Mouse (Mus musculus): Measurements from ENCODE around the gene Sh3rf3.

DNA sequence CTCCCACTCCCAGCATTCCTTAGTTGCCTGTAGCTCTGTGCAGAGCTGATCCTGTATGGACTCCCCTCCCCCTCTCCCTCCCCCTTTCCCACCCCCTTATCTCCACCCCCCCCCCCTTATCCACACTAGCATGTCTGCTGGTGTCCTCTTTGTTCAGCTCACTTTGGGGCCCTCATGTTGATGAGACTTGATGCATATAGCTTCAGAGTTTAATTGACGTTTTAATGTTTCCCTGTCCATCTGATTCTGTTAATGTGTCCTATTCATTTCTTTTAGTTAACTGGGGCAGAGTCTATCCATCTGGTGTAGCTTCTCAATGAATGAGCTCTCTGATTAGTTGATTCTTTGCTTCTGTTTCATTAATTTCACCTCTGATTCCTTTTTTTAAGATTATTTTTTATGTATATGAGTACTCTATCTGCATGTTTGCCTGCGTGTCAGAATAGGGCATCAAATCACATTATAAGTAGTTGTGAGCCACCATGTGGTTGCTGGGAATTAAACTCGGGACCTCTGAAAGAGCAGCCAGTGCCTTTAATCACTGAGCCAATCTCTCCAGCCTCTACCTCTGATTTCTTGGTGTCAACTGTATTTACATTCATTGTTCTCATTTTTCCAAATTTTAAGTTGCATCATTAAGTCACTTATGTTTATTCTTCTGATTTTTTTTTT lies 206.3 kb downstream of the Sh3rf3 start:
- TF ChIP-seq MAFK (IDR thresholded peaks at IDR 0.05; ENCODE audit: insufficient read depth, low read depth, low read length) (no peak), HCFC1 (IDR thresholded peaks at IDR 0.05; ENCODE audit: borderline replicate concordance, insufficient read depth, low read length) (no peak), ZNF384 (IDR thresholded peaks at IDR 0.05; ENCODE audit: low read depth, low read length) (no peak)
